ENCODE assay signal across 8 mouse cellular contexts in the genomic region with DNA sequence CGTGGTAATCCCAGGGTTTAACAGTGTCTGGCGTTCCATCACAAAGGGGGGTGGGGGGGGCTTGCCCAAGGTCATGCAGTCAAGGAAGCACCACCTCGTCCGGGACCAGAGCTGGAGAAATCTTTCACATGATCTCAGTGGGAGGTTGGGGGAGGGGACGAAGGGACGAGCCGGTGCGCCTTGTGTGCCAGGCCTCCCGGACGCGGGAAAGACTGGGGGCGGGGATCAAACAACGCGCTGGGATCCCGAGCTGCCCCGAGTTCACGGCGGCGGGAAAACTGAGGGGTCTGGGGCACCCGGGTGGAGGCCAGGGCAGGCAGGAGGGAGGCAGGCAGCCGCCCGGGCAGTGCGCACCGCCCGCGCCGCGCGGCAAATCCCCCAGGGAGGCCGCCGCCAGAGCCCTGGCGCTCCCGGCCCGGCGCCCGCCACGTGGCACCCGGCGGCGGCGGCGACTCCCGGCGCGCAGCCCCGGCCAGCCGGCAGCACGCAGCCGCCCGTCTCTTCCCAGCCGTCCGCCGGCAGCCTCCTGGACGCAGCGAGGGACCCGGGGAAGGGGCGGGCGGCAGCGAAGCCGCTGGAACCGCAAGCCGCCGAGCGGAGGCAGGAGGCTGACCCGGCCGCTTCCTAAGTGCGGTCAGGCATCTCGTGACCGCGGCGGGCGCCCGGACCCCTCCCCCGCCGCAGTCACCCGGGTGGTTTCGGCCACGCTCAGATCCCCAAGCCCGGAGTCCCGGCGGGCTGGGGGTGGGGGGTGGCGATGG. TPM values are rescaled to one million over a fixed set of nuclear protein-coding genes. Genes with fewer than 3 reads are reported as not detected.
A peak's percentile ranks its signal among the peaks of the same experiment; 100 is the strongest.
DNase-seq lines count a peak whose midpoint lies in the region; ATAC-seq and TF ChIP-seq lines count a peak whose summit lies in the region.

No protein-coding gene starts in this region.

- WGBS in heart, adult 2 months, result under 1% methylated on average over 64 of the region's 82 CpGs
- WGBS in liver, embryonic 14.5 days (ENCODE audit: insufficient replicate concordance), result under 1% methylated on average over 80 of the region's 82 CpGs
- WGBS in neural tube, embryonic 15.5 days, result under 1% methylated on average over 63 of the region's 82 CpGs

- peak overlapping the region; percentile 93 for H3K9ac ChIP-seq in heart, adult 2 months (ENCODE audit: low read depth, low read length)
- peak overlapping the region; percentile 47 for H3K9ac ChIP-seq in liver, embryonic 14.5 days (replicated peaks)
- H3K9ac ChIP-seq in neural tube, embryonic 15.5 days (replicated peaks), result peak overlapping the region; percentile 71

- peak overlapping the region; percentile 68 for H3K4me3 ChIP-seq in heart, adult 2 months
- peak overlapping the region; percentile 46 to 50 for H3K4me3 ChIP-seq in liver, embryonic 14.5 days (ENCODE audit: insufficient read depth in 1 of 2, low read depth in 2 of 2, low read length in 2 of 2)
- H3K4me3 ChIP-seq in neural tube, embryonic 15.5 days (replicated peaks), result peak overlapping the region; percentile 66

- H3K4me2 ChIP-seq in liver, embryonic 14.5 days (ENCODE audit: low read depth), result peak overlapping the region; percentile 67
- peak overlapping the region; percentile 98 for H3K4me2 ChIP-seq in neural tube, embryonic 15.5 days

- peaks cover 11% of the 10 kb centered on the region for H3K4me1 ChIP-seq in heart, adult 2 months (ENCODE audit: control insufficient read depth, insufficient read depth, low read length)
- H3K4me1 ChIP-seq in liver, embryonic 14.5 days (replicated peaks; ENCODE audit: control insufficient read depth in 2 of 2, insufficient read depth in 2 of 2, low read length in 1 of 2), result peaks cover 0 to 15% of the 10 kb centered on the region in 2 experiments; a peak in 2 of 4 replicates
- peaks cover 67% of the 10 kb centered on the region for H3K4me1 ChIP-seq in neural tube, embryonic 15.5 days

- no peaks in the 10 kb centered on the region for H3K9me3 ChIP-seq in liver, embryonic 14.5 days (ENCODE audit: control insufficient read depth, low read length)
- no peaks in the 10 kb centered on the region for H3K9me3 ChIP-seq in neural tube, embryonic 15.5 days (replicated peaks)

- ATAC-seq in liver, embryonic 14.5 days (ENCODE audit: insufficient read depth), result peak; percentile 26; the same call in 1 of the 2 replicates
- peak; percentile 53 for ATAC-seq in neural tube, embryonic 15.5 days (ENCODE audit: low FRiP score)

- DNase-seq in thymus, postnatal 0 days (ENCODE audit: low spot score), result peak; percentile 21
- DNase-seq in thymus, postnatal 10 days (ENCODE audit: low spot score in 2 of 2), result no peak
- DNase-seq in embryo, embryonic 11 days, result peak; percentile 91
- DNase-seq in heart, adult 2 months, result peak; percentile 87 to 88
- peak; percentile 85 to 86 for DNase-seq in kidney, adult 8-10 months
- DNase-seq in liver, embryonic 14.5 days (ENCODE audit: low read depth in 3 of 3, low spot score in 3 of 3), result no peak
- DNase-seq in urinary bladder, postnatal 14 days (ENCODE audit: low spot score), result peak; percentile 80

- H3K79me2 ChIP-seq in heart, adult 2 months (replicated peaks; ENCODE audit: control insufficient read depth, insufficient read depth, low read length), result no peaks in the 10 kb centered on the region

- peak overlapping the region; percentile 93 for H3K27ac ChIP-seq in heart, adult 2 months
- H3K27ac ChIP-seq in liver, embryonic 14.5 days, result peak overlapping the region; percentile 28; the same call in 1 of the 2 replicates
- peak overlapping the region; percentile 86 for H3K27ac ChIP-seq in neural tube, embryonic 15.5 days (replicated peaks)

- TF ChIP-seq CTCF in heart, adult 2 months (IDR thresholded peaks at IDR 0.05), result no peak
- no peak for TF ChIP-seq CTCF in liver, embryonic 14.5 days (IDR thresholded peaks at IDR 0.05; ENCODE audit: low read depth)

- H3K36me3 ChIP-seq in heart, adult 2 months (ENCODE audit: control insufficient read depth, insufficient read depth, low read length), result peaks cover 3% of the 10 kb centered on the region; the same call in 1 of the 2 replicates
- no peaks in the 10 kb centered on the region for H3K36me3 ChIP-seq in liver, embryonic 14.5 days (replicated peaks; ENCODE audit: control insufficient read depth, insufficient read depth, low read depth)
- no peaks in the 10 kb centered on the region for H3K36me3 ChIP-seq in neural tube, embryonic 15.5 days

- TF ChIP-seq EP300 in heart, adult 2 months (IDR thresholded peaks at IDR 0.05; ENCODE audit: insufficient read depth, low read depth, low read length), result 0 out of 2 replicates have a peak, but pooled peaks have one; percentile 6
- no peak for TF ChIP-seq EP300 in liver, embryonic 14.5 days (IDR thresholded peaks at IDR 0.05; ENCODE audit: low read depth)

- intact Hi-C loops in heart, adult 2 months (cut with DNase I), result loop anchor here (10.0 kb wide), 1 partner anchor 428 kb away; no protein-coding TSS in a partner anchor

- TF ChIP-seq POLR2A in heart, adult 2 months (IDR thresholded peaks at IDR 0.05; ENCODE audit: insufficient read depth, low read depth, low read length), result no peak

- no peaks in the 10 kb centered on the region for H3K27me3 ChIP-seq in heart, adult 2 months (ENCODE audit: control insufficient read depth, insufficient read depth, low read length)
- peaks cover 79% of the 10 kb centered on the region for H3K27me3 ChIP-seq in liver, embryonic 14.5 days (ENCODE audit: control insufficient read depth, insufficient read depth, low read length)
- peaks cover 40% of the 10 kb centered on the region for H3K27me3 ChIP-seq in neural tube, embryonic 15.5 days (replicated peaks)

RNA-seq across cellular contexts. Expression of a gene that starts 0.9 kb away (rescaled TPM):
- polyA plus RNA-seq in thymus, postnatal 0 days (2015; fragmentation: Nextera tagmentation; extraction: Ambion mirVana), result 35.6 and 36.3 TPM in 2 replicates
- total RNA-seq in heart, adult 2 months (2021), result 10 to 100 TPM; 16.2 to 21.4 TPM
- 27.1 and 44.6 TPM in 2 replicates for polyA plus RNA-seq in heart, adult 2 months (2012; rRNA removed)
- 5.3 and 9.2 TPM in 2 replicates for polyA plus RNA-seq in liver, embryonic 14.5 days (2012; rRNA removed)
- 5.1 and 5.6 TPM in 2 replicates for polyA plus RNA-seq in liver, embryonic 14.5 days (2014; fragmentation: Nextera tagmentation; extraction: Ambion mirVana)
- 13.6 and 23.2 TPM in 2 replicates for polyA plus RNA-seq in neural tube, embryonic 15.5 days (2015; fragmentation: Nextera tagmentation; extraction: Ambion mirVana)

Comparison
In these comparisons a context has a peak if more than half of its experiments do, and no peak if none do; other contexts are left out.
1. DNase-seq: peak in thymus, postnatal 0 days (single experiment), embryo, embryonic 11 days (single experiment), heart, adult 2 months (2 of 2), kidney, adult 8-10 months (2 of 2) and urinary bladder, postnatal 14 days (single experiment); none in thymus, postnatal 10 days (0 of 2) and liver, embryonic 14.5 days (0 of 3).
2. H3K27ac ChIP-seq: peak in every context shown above with its lines; median percentile 93 in heart, adult 2 months; 86 in neural tube, embryonic 15.5 days; 28 in liver, embryonic 14.5 days.
3. Peak in every context shown above with its lines, with median percentiles within 50 percentile points of each other: H3K4me3 ChIP-seq and H3K9ac ChIP-seq.